Mouse (Mus musculus): ENCODE data around the gene Slc37a1. TPM values are rescaled to one million over a fixed set of nuclear protein-coding genes. Genes with fewer than 3 reads are reported as not detected.

The Slc37a1 gene
- total RNA-seq (2023): 10 to 100 TPM; 22.4 to 34.2 TPM

GRCm38 (mm10) chr17:31286492-31286891 lies at the start of gene Slc37a1:
Gene Slc37a1 (plus strand): TSS chr17:31286792.

GRCm38 (mm10) chr17:31276922-31277918 lies 9.4 kb upstream of the Slc37a1 start, which contains the start of gene Rsph1:
Gene Rsph1 (minus strand): TSS chr17:31277383.

GRCm38 (mm10) chr17:31385671-31386665 lies 99.4 kb downstream of the Slc37a1 start, which contains the start of gene Pde9a:
Gene Pde9a (plus strand): TSS chr17:31386210.

Other genes starting within 250 kb of the Slc37a1 start
- gene Abcg1, start 229.1 kb upstream of the Slc37a1 start, total RNA-seq (2023): 10 to 100 TPM; 41.0 to 55.2 TPM
- not detected for gene Tff3, start 157.1 kb upstream of the Slc37a1 start, total RNA-seq (2023)
- gene Tff2, start 142.5 kb upstream of the Slc37a1 start, total RNA-seq (2023): not detected
- gene Tff1, start 121.5 kb upstream of the Slc37a1 start, total RNA-seq (2023): not detected
- gene Tmprss3, start 87.8 kb upstream of the Slc37a1 start, total RNA-seq (2023): 1 to 10 TPM; 1.6 to 3.5 TPM
- 1 to 10 TPM; 7.4 to 8.5 TPM for gene Ubash3a, start 78.9 kb upstream of the Slc37a1 start, total RNA-seq (2023)
- gene Rsph1, start 9.4 kb upstream of the Slc37a1 start, total RNA-seq (2023): 1 to 10 TPM; 2.9 to 4.3 TPM
- gene Pde9a, start 99.4 kb downstream of the Slc37a1 start, total RNA-seq (2023): not detected
- gene Wdr4, start 233.2 kb downstream of the Slc37a1 start, total RNA-seq (2023): 10 to 100 TPM; 14.0 to 14.8 TPM
- 10 to 100 TPM; 95.6 to 97.6 TPM for gene Ndufv3, start 233.3 kb downstream of the Slc37a1 start, total RNA-seq (2023)